Mouse (Mus musculus): ENCODE data around the gene Plk1.

DNA sequence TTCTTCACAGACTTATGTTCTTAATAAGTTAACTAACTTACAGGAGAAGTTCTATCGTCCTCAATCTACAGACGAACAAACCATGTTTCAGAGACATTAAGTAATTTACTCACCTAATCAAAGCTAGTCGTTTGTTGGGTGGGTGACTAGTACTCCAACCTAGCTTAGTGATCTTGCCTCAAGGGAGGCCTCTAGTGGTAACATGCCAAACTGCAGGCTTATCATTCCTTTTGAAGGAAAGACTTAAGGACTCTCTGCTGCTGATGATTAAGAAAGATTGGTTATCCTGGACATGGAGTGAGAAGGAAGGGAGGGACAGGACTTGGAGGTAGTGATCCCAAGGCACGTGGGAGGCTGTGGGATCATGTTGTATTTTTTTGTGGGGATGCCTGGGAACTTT lies 38.1 kb downstream of the Plk1 start:
- TF ChIP-seq ZC3H11A (IDR thresholded peaks at IDR 0.05; ENCODE audit: borderline replicate concordance, low read depth, low read length) (0 out of 2 replicates have a peak, but pooled peaks have one; percentile 9), ZNF384 (IDR thresholded peaks at IDR 0.05; ENCODE audit: low read depth, low read length) (no peak), CHD2 (IDR thresholded peaks at IDR 0.05; ENCODE audit: low read depth, low read length) (no peak), MAFK (IDR thresholded peaks at IDR 0.05; ENCODE audit: insufficient read depth, low read depth, low read length) (no peak), HCFC1 (IDR thresholded peaks at IDR 0.05; ENCODE audit: borderline replicate concordance, insufficient read depth, low read length) (no peak)

All from ES-E14 (cell line).